In genomic region chr15:32230066-32230465, GRCm38 (mm10) we compare ENCODE assay signal across 30 mouse cellular contexts. TPM values are rescaled to one million over a fixed set of nuclear protein-coding genes. Genes with fewer than 3 reads are reported as not detected.
"Had no signal": no experiment of that assay in that cellular context is flagged by ENCODE, and none has a peak within 500 bp of the region (broad histone marks: within the 10 kb centered on the region; RNA-seq: fewer than 3 reads in every experiment).

No protein-coding gene starts in this region.

- H3K27me3 ChIP-seq: kidney, embryonic 15.5 days; limb, embryonic 13.5 days; liver, embryonic 12.5 days; liver, embryonic 15.5 days; lung, embryonic 15.5 days; midbrain, embryonic 12.5 days; midbrain, embryonic 15.5 days; neural tube, embryonic 12.5 days; neural tube, embryonic 15.5 days had no signal

- H3K4me2 ChIP-seq: kidney, embryonic 15.5 days; limb, embryonic 13.5 days; liver, embryonic 12.5 days; liver, embryonic 15.5 days; lung, embryonic 15.5 days; midbrain, embryonic 12.5 days; midbrain, embryonic 15.5 days; neural tube, embryonic 12.5 days; neural tube, embryonic 15.5 days had no signal

- H3K4me1 ChIP-seq: limb, embryonic 10.5 days; limb, embryonic 13.5 days; liver, embryonic 12.5 days; liver, embryonic 15.5 days; midbrain, embryonic 12.5 days; midbrain, embryonic 15.5 days; neural tube, embryonic 12.5 days; neural tube, embryonic 15.5 days had no signal

- H3K36me3 ChIP-seq: kidney, embryonic 15.5 days; limb, embryonic 10.5 days; limb, embryonic 13.5 days; liver, embryonic 12.5 days; liver, embryonic 15.5 days; lung, embryonic 15.5 days; midbrain, embryonic 12.5 days; midbrain, embryonic 15.5 days; neural tube, embryonic 12.5 days; neural tube, embryonic 15.5 days had no signal

- ATAC-seq: liver, embryonic 12.5 days; midbrain, embryonic 15.5 days had no signal

- H3K4me3 ChIP-seq: kidney, embryonic 15.5 days; layer of hippocampus, adult 2 months; limb, embryonic 10.5 days; limb, embryonic 13.5 days; liver, embryonic 12.5 days; liver, embryonic 15.5 days; lung, embryonic 15.5 days; midbrain, embryonic 12.5 days; midbrain, embryonic 15.5 days; neural tube, embryonic 12.5 days; neural tube, embryonic 15.5 days had no signal

- H3K9me3 ChIP-seq: kidney, embryonic 15.5 days; limb, embryonic 10.5 days; limb, embryonic 13.5 days; liver, embryonic 12.5 days; liver, embryonic 15.5 days; lung, embryonic 15.5 days; midbrain, embryonic 12.5 days; midbrain, embryonic 15.5 days; neural tube, embryonic 12.5 days; neural tube, embryonic 15.5 days had no signal

- DNase-seq: kidney, adult 11 months; kidney, adult 8-10 months; kidney, postnatal 10 days; layer of hippocampus, adult 9-11 months; liver; lung, adult 18-20 months; lung, postnatal 10 days; lung, postnatal 36 days; retina, postnatal 1 day; right cerebral cortex, postnatal 25 days; thymus, adult 2 months; thymus, postnatal 14 days; thymus, postnatal 4 days had no signal

- H3K9ac ChIP-seq: kidney, embryonic 15.5 days; limb, embryonic 13.5 days; liver, embryonic 12.5 days; liver, embryonic 15.5 days; lung, embryonic 15.5 days; midbrain, embryonic 12.5 days; midbrain, embryonic 15.5 days; neural tube, embryonic 12.5 days; neural tube, embryonic 15.5 days had no signal

- H3K27ac ChIP-seq: kidney, embryonic 15.5 days; layer of hippocampus, adult 2 months; limb, embryonic 10.5 days; limb, embryonic 13.5 days; liver, embryonic 12.5 days; liver, embryonic 15.5 days; lung, embryonic 15.5 days; midbrain, embryonic 12.5 days; midbrain, embryonic 15.5 days; neural tube, embryonic 12.5 days; neural tube, embryonic 15.5 days; stomach, postnatal 0 days had no signal

RNA-seq across cellular contexts. Expression of gene Tas2r119, which starts 53.0 kb away (rescaled TPM):
- total RNA-seq: layer of hippocampus, adult 2 months; layer of hippocampus, postnatal 25 days; left cerebral cortex, adult 18-20 months; left cerebral cortex, postnatal 25 days had no signal
- polyA plus RNA-seq: kidney, embryonic 15.5 days; large intestine, adult 2 months; limb, embryonic 13.5 days; liver, embryonic 12.5 days; liver, embryonic 15.5 days; lung, embryonic 15.5 days; midbrain, embryonic 12.5 days; midbrain, embryonic 15.5 days; neural tube, embryonic 12.5 days; neural tube, embryonic 15.5 days; stomach, embryonic 14.5 days; stomach, postnatal 0 days; thymus, adult 2 months had no signal
